Mouse (Mus musculus) liver, postnatal 0 days (tissue): Measurements from ENCODE around the gene 4930524J08Rik.

Experiments
- CTCF ChIP-seq: sonication (generic); IDR thresholded peaks from 2 replicates; pipeline ENCODE4 v1.5.1; 2016; ENCODE audit warnings: antibody characterized with exemption, low read depth
- EP300 ChIP-seq: IDR thresholded peaks from 2 replicates; pipeline ENCODE4 v1.6.1; 2016; ENCODE audit warnings: antibody characterized with exemption, low read depth, mild to moderate bottlenecking

DNA sequence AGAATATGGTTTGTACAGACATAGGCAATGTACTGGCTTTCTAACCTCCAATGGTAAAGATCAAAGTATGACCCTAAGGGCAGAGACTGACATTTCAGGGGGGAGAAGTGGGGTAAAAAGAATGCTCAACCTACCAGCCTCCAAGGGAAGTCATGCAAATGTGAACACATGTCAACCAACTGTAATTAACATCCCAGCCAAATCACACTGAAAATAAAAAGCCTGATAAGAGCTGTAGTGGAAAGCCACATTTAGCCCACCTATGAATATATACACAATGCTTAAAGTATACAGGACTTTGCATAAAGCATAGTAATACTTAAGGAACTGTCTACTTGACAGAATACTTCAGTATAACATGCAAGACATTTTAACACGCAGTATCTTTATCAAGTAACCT is 3.1 kb upstream of the 4930524J08Rik start:
- TF ChIP-seq CTCF (no peak), EP300 (no peak)
